ENCODE assay signal across 18 mouse cellular contexts in genomic region chr5:30382876-30383275, GRCm38 (mm10).
DNase-seq lines count a peak whose midpoint lies in the region; ATAC-seq and TF ChIP-seq lines count a peak whose summit lies in the region.
"Had no signal": no experiment of that assay in that cellular context is flagged by ENCODE, and none has a peak within 500 bp of the region (broad histone marks: within the 10 kb centered on the region; RNA-seq: fewer than 3 reads in every experiment).

No protein-coding gene starts in this region.

- intact Hi-C loops in left cerebral cortex, adult 2 months (cut with DNase I) = no loop called here
- intact Hi-C loops in left cerebral cortex, postnatal 36 days (cut with DNase I) = no loop called here

- WGBS in heart, embryonic 10.5 days = 59% methylated on average over 7 of the region's 7 CpGs
- 71% methylated on average over 7 of the region's 7 CpGs for WGBS in neural tube, embryonic 15.5 days
- WGBS in limb, embryonic 10.5 days = 60% methylated on average over 7 of the region's 7 CpGs

- TF ChIP-seq CTCF in left cerebral cortex, adult 2 months (IDR thresholded peaks at IDR 0.05) = no peak

- H3K27ac ChIP-seq in heart, embryonic 10.5 days = peak overlapping the region; percentile 47
- no peak overlapping the region for H3K27ac ChIP-seq in neural tube, embryonic 15.5 days (replicated peaks)
- H3K27ac ChIP-seq in limb, embryonic 10.5 days = peak overlapping the region; percentile 37
- no peak overlapping the region for H3K27ac ChIP-seq in left cerebral cortex, adult 2 months
- H3K27ac ChIP-seq: hindbrain, postnatal 0 days; liver, embryonic 15.5 days; macrophage; midbrain, embryonic 12.5 days; neural tube, embryonic 13.5 days had no signal

- H3K4me2 ChIP-seq in neural tube, embryonic 15.5 days = no peak overlapping the region
- H3K4me2 ChIP-seq: liver, embryonic 15.5 days; midbrain, embryonic 12.5 days; neural tube, embryonic 13.5 days had no signal

- H3K27me3 ChIP-seq in heart, embryonic 10.5 days (ENCODE audit: insufficient read depth, poor library complexity, severe bottlenecking) = 0 out of 2 replicates have a peak, but pooled peaks cover 8% of the 10 kb centered on the region
- no peaks in the 10 kb centered on the region for H3K27me3 ChIP-seq in neural tube, embryonic 15.5 days (replicated peaks)
- no peaks in the 10 kb centered on the region for H3K27me3 ChIP-seq in limb, embryonic 10.5 days (ENCODE audit: low read depth, poor library complexity, severe bottlenecking)
- H3K27me3 ChIP-seq: liver, embryonic 15.5 days; midbrain, embryonic 12.5 days; neural tube, embryonic 13.5 days had no signal

- H3K4me1 ChIP-seq in heart, embryonic 10.5 days = peaks cover 13% of the 10 kb centered on the region
- no peaks in the 10 kb centered on the region for H3K4me1 ChIP-seq in neural tube, embryonic 15.5 days
- peaks cover 16% of the 10 kb centered on the region for H3K4me1 ChIP-seq in limb, embryonic 10.5 days
- H3K4me1 ChIP-seq: liver, embryonic 15.5 days; midbrain, embryonic 12.5 days; neural tube, embryonic 13.5 days had no signal

- no peak overlapping the region for H3K4me3 ChIP-seq in heart, embryonic 10.5 days
- H3K4me3 ChIP-seq in neural tube, embryonic 15.5 days (replicated peaks) = no peak overlapping the region
- no peak overlapping the region for H3K4me3 ChIP-seq in limb, embryonic 10.5 days
- no peak overlapping the region for H3K4me3 ChIP-seq in left cerebral cortex, adult 2 months
- H3K4me3 ChIP-seq: liver, embryonic 15.5 days; midbrain, embryonic 12.5 days; neural tube, embryonic 13.5 days had no signal

- H3K9me3 ChIP-seq in heart, embryonic 10.5 days = no peaks in the 10 kb centered on the region
- H3K9me3 ChIP-seq in neural tube, embryonic 15.5 days (replicated peaks) = no peaks in the 10 kb centered on the region
- H3K9me3 ChIP-seq in limb, embryonic 10.5 days (replicated peaks) = no peaks in the 10 kb centered on the region
- H3K9me3 ChIP-seq: liver, embryonic 15.5 days; midbrain, embryonic 12.5 days; neural tube, embryonic 13.5 days had no signal

- no peak for DNase-seq in heart, embryonic 10.5 days (ENCODE audit: low spot score)
- no peak for DNase-seq in heart, postnatal 4 days
- DNase-seq in neural tube, embryonic 10.5 days (ENCODE audit: extremely low spot score, low spot score) = peak; percentile 18
- no peak for DNase-seq in limb, embryonic 10.5 days (ENCODE audit: low spot score)
- no peak for DNase-seq in cerebellum, adult 8-10 months
- no peak for DNase-seq in left cerebral cortex, adult 2 months (ENCODE audit: extremely low spot score in 1 of 2, low spot score in 2 of 2)
- DNase-seq in left cerebral cortex, postnatal 36 days (ENCODE audit: low spot score in 2 of 2) = no peak
- DNase-seq: cerebellum, adult 11 months; cerebellum, postnatal 14 days; kidney, postnatal 36 days; layer of hippocampus, postnatal 36 days had no signal

- H3K36me3 ChIP-seq in heart, embryonic 10.5 days = no peaks in the 10 kb centered on the region
- no peaks in the 10 kb centered on the region for H3K36me3 ChIP-seq in neural tube, embryonic 15.5 days
- H3K36me3 ChIP-seq in limb, embryonic 10.5 days = no peaks in the 10 kb centered on the region
- H3K36me3 ChIP-seq: liver, embryonic 15.5 days; midbrain, embryonic 12.5 days; neural tube, embryonic 13.5 days had no signal

- no peak for ATAC-seq in neural tube, embryonic 15.5 days (ENCODE audit: low FRiP score)
- ATAC-seq: hindbrain, postnatal 0 days; intestine, embryonic 16.5 days had no signal

- H3K9ac ChIP-seq in neural tube, embryonic 15.5 days (replicated peaks) = no peak overlapping the region
- H3K9ac ChIP-seq: liver, embryonic 15.5 days; midbrain, embryonic 12.5 days; neural tube, embryonic 13.5 days had no signal

Comparison
In these comparisons a context has a peak if more than half of its experiments do, and no peak if none do; other contexts are left out.
1. H3K27ac ChIP-seq: peak in heart, embryonic 10.5 days (single experiment) and limb, embryonic 10.5 days (single experiment); none in neural tube, embryonic 15.5 days (single experiment) and left cerebral cortex, adult 2 months (single experiment).